Mouse (Mus musculus): ENCODE measurements around the gene Sptssb. TPM values are rescaled to one million over a fixed set of nuclear protein-coding genes. Genes with fewer than 3 reads are reported as not detected.

The Sptssb gene
- polyA plus RNA-seq, 1 experiment from 2014 or later: not detected

- WGBS: 94% methylated on average over 11 of the region's 11 CpGs
- Histone ChIP-seq H3K27me3 (ENCODE audit: control insufficient read depth, insufficient read depth, low read length) (no peaks in the 10 kb centered on the region), H3K4me2 (ENCODE audit: low read depth, low read length, severe bottlenecking) (no peak overlapping the region), H3K4me3 (ENCODE audit: low read depth, low read length) (no peak overlapping the region), H3K27ac (ENCODE audit: low read depth, low read length) (no peak overlapping the region), H3K9me3 (ENCODE audit: control insufficient read depth, low read length) (no peaks in the 10 kb centered on the region), H3K9ac (ENCODE audit: low read length) (no peak overlapping the region), H3K36me3 (ENCODE audit: control insufficient read depth, insufficient read depth, low read length) (no peaks in the 10 kb centered on the region), H3K4me1 (replicated peaks; ENCODE audit: control insufficient read depth, insufficient read depth, low read length) (no peaks in the 10 kb centered on the region)
- ATAC-seq (replicated peaks; ENCODE audit: low FRiP score): no peak
- DNase-seq (ENCODE audit: low spot score): no peak
Observed at GRCm38 (mm10) chr3:69895516-69895915, 35.8 kb upstream of the Sptssb start.

GRCm38 (mm10) chr3:69892187-69893094 is 32.7 kb upstream of the Sptssb start:
- Histone ChIP-seq H3K36me3 (ENCODE audit: control insufficient read depth, insufficient read depth, low read length) (no peaks in the 10 kb centered on the region), H3K9ac (ENCODE audit: low read length) (no peak overlapping the region), H3K4me3 (ENCODE audit: low read depth, low read length) (no peak overlapping the region), H3K9me3 (ENCODE audit: control insufficient read depth, low read length) (no peaks in the 10 kb centered on the region), H3K4me2 (ENCODE audit: low read depth, low read length, severe bottlenecking) (no peak overlapping the region), H3K4me1 (replicated peaks; ENCODE audit: control insufficient read depth, insufficient read depth, low read length) (no peaks in the 10 kb centered on the region), H3K27ac (ENCODE audit: low read depth, low read length) (no peak overlapping the region), H3K27me3 (ENCODE audit: control insufficient read depth, insufficient read depth, low read length) (no peaks in the 10 kb centered on the region)
- ATAC-seq (replicated peaks; ENCODE audit: low FRiP score) (no peak), DNase-seq (ENCODE audit: low spot score) (no peak)
- WGBS: 89% methylated on average over 9 of the region's 9 CpGs

- no peak overlapping the region for H3K27ac ChIP-seq (ENCODE audit: low read depth, low read length)
- no peak for DNase-seq (ENCODE audit: low spot score)
- no peaks in the 10 kb centered on the region for H3K9me3 ChIP-seq (ENCODE audit: control insufficient read depth, low read length)
- no peak for ATAC-seq (replicated peaks; ENCODE audit: low FRiP score)
- H3K36me3 ChIP-seq (ENCODE audit: control insufficient read depth, insufficient read depth, low read length): no peaks in the 10 kb centered on the region
- no peaks in the 10 kb centered on the region for H3K4me1 ChIP-seq (replicated peaks; ENCODE audit: control insufficient read depth, insufficient read depth, low read length)
- no peak overlapping the region for H3K9ac ChIP-seq (ENCODE audit: low read length)
- H3K27me3 ChIP-seq (ENCODE audit: control insufficient read depth, insufficient read depth, low read length): no peaks in the 10 kb centered on the region
- H3K4me3 ChIP-seq (ENCODE audit: low read depth, low read length): no peak overlapping the region
- 83% methylated on average over 2 of the region's 2 CpGs for WGBS
- no peak overlapping the region for H3K4me2 ChIP-seq (ENCODE audit: low read depth, low read length, severe bottlenecking)
Observed at GRCm38 (mm10) chr3:69885866-69886265, 26.1 kb upstream of the Sptssb start.

GRCm38 (mm10) chr3:69883710-69884109 is 24.0 kb upstream of the Sptssb start:
- H3K4me1 ChIP-seq (replicated peaks; ENCODE audit: control insufficient read depth, insufficient read depth, low read length): no peaks in the 10 kb centered on the region

GRCm38 (mm10) chr3:69877538-69877937 is 17.8 kb upstream of the Sptssb start:
- DNase-seq (ENCODE audit: low spot score): no peak
- Histone ChIP-seq H3K9me3 (ENCODE audit: control insufficient read depth, low read length) (no peaks in the 10 kb centered on the region), H3K27ac (ENCODE audit: low read depth, low read length) (no peak overlapping the region), H3K27me3 (ENCODE audit: control insufficient read depth, insufficient read depth, low read length) (no peaks in the 10 kb centered on the region), H3K4me1 (replicated peaks; ENCODE audit: control insufficient read depth, insufficient read depth, low read length) (no peaks in the 10 kb centered on the region), H3K9ac (ENCODE audit: low read length) (no peak overlapping the region), H3K4me2 (ENCODE audit: low read depth, low read length, severe bottlenecking) (no peak overlapping the region), H3K36me3 (ENCODE audit: control insufficient read depth, insufficient read depth, low read length) (no peaks in the 10 kb centered on the region), H3K4me3 (ENCODE audit: low read depth, low read length) (no peak overlapping the region)
- ATAC-seq (replicated peaks; ENCODE audit: low FRiP score): no peak
- WGBS: 89% methylated on average over 2 of the region's 2 CpGs

More at GRCm38 (mm10) chr3:69883710-69884109, 24.0 kb upstream of the Sptssb start:
- Histone ChIP-seq H3K4me3 (ENCODE audit: low read depth, low read length) (no peak overlapping the region), H3K27me3 (ENCODE audit: control insufficient read depth, insufficient read depth, low read length) (no peaks in the 10 kb centered on the region), H3K36me3 (ENCODE audit: control insufficient read depth, insufficient read depth, low read length) (no peaks in the 10 kb centered on the region), H3K4me2 (ENCODE audit: low read depth, low read length, severe bottlenecking) (no peak overlapping the region), H3K9ac (ENCODE audit: low read length) (no peak overlapping the region), H3K27ac (ENCODE audit: low read depth, low read length) (no peak overlapping the region), H3K9me3 (ENCODE audit: control insufficient read depth, low read length) (no peaks in the 10 kb centered on the region)
- ATAC-seq (replicated peaks; ENCODE audit: low FRiP score) (no peak), DNase-seq (ENCODE audit: low spot score) (no peak)
- WGBS: 67% methylated on average over 1 of the region's 1 CpGs

GRCm38 (mm10) chr3:69874721-69875120 is 15.0 kb upstream of the Sptssb start:
- H3K27me3 ChIP-seq (ENCODE audit: control insufficient read depth, insufficient read depth, low read length): no peaks in the 10 kb centered on the region
- H3K36me3 ChIP-seq (ENCODE audit: control insufficient read depth, insufficient read depth, low read length): no peaks in the 10 kb centered on the region
- no peak overlapping the region for H3K4me3 ChIP-seq (ENCODE audit: low read depth, low read length)
- no peaks in the 10 kb centered on the region for H3K4me1 ChIP-seq (replicated peaks; ENCODE audit: control insufficient read depth, insufficient read depth, low read length)
- H3K27ac ChIP-seq (ENCODE audit: low read depth, low read length): no peak overlapping the region
- WGBS: 84% methylated on average over 3 of the region's 3 CpGs
- no peaks in the 10 kb centered on the region for H3K9me3 ChIP-seq (ENCODE audit: control insufficient read depth, low read length)
- ATAC-seq (replicated peaks; ENCODE audit: low FRiP score): no peak
- DNase-seq (ENCODE audit: low spot score): no peak
- H3K9ac ChIP-seq (ENCODE audit: low read length): no peak overlapping the region
- no peak overlapping the region for H3K4me2 ChIP-seq (ENCODE audit: low read depth, low read length, severe bottlenecking)

GRCm38 (mm10) chr3:69872661-69873327 is 13.1 kb upstream of the Sptssb start:
- no peak for ATAC-seq (replicated peaks; ENCODE audit: low FRiP score)
- no peak overlapping the region for H3K9ac ChIP-seq (ENCODE audit: low read length)
- WGBS: 85% methylated on average over 6 of the region's 6 CpGs
- no peaks in the 10 kb centered on the region for H3K36me3 ChIP-seq (ENCODE audit: control insufficient read depth, insufficient read depth, low read length)
- H3K27me3 ChIP-seq (ENCODE audit: control insufficient read depth, insufficient read depth, low read length): no peaks in the 10 kb centered on the region
- H3K27ac ChIP-seq (ENCODE audit: low read depth, low read length): no peak overlapping the region
- H3K9me3 ChIP-seq (ENCODE audit: control insufficient read depth, low read length): no peaks in the 10 kb centered on the region
- no peak overlapping the region for H3K4me2 ChIP-seq (ENCODE audit: low read depth, low read length, severe bottlenecking)
- no peaks in the 10 kb centered on the region for H3K4me1 ChIP-seq (replicated peaks; ENCODE audit: control insufficient read depth, insufficient read depth, low read length)
- H3K4me3 ChIP-seq (ENCODE audit: low read depth, low read length): no peak overlapping the region
- no peak for DNase-seq (ENCODE audit: low spot score)

GRCm38 (mm10) chr3:69871174-69871573 is 11.4 kb upstream of the Sptssb start:
- 88% methylated on average over 14 of the region's 14 CpGs for WGBS
- no peak for ATAC-seq (replicated peaks; ENCODE audit: low FRiP score)
- Histone ChIP-seq H3K9me3 (ENCODE audit: control insufficient read depth, low read length) (no peaks in the 10 kb centered on the region), H3K4me1 (replicated peaks; ENCODE audit: control insufficient read depth, insufficient read depth, low read length) (no peaks in the 10 kb centered on the region), H3K27me3 (ENCODE audit: control insufficient read depth, insufficient read depth, low read length) (no peaks in the 10 kb centered on the region), H3K9ac (ENCODE audit: low read length) (no peak overlapping the region), H3K4me2 (ENCODE audit: low read depth, low read length, severe bottlenecking) (no peak overlapping the region), H3K36me3 (ENCODE audit: control insufficient read depth, insufficient read depth, low read length) (no peaks in the 10 kb centered on the region), H3K27ac (ENCODE audit: low read depth, low read length) (no peak overlapping the region), H3K4me3 (ENCODE audit: low read depth, low read length) (no peak overlapping the region)
- no peak for DNase-seq (ENCODE audit: low spot score)
